Mouse (Mus musculus) erythroblast, embryonic 14.5 days (primary cell): ENCODE results near the gene Trak1.

Source experiments
- GATA1 ChIP-seq: IDR thresholded peaks from 2 replicates; pipeline ENCODE4 v1.6.1; 2012; ENCODE audit warnings: low read length, inconsistent platforms, mixed read lengths
- TAL1 ChIP-seq: IDR thresholded peaks from 3 replicates; pipeline ENCODE4 v1.6.1; 2012; ENCODE audit warnings: low read length, inconsistent platforms, mixed read lengths

GRCm38 (mm10) chr9:121352131-121352606 is 54.9 kb downstream of the Trak1 start:
- TF ChIP-seq TAL1 = no peak
- TF ChIP-seq GATA1 = no peak
